Mouse (Mus musculus): ENCODE measurements around the gene Entr1.

The Entr1 gene

GRCm38 (mm10) chr2:26348241-26348640, 40.9 kb downstream of the Entr1 start:
- DNase-seq (ENCODE audit: low spot score), result no peak

GRCm38 (mm10) chr2:26342609-26343490, 46.3 kb downstream of the Entr1 start:
- no peak for DNase-seq (ENCODE audit: low spot score)

GRCm38 (mm10) chr2:26342044-26342443, 47.1 kb downstream of the Entr1 start:
- peak; percentile 83 for DNase-seq (ENCODE audit: low spot score)

GRCm38 (mm10) chr2:26341510-26341981, 47.6 kb downstream of the Entr1 start:
- DNase-seq (ENCODE audit: low spot score), result no peak

- peak; percentile 83 for DNase-seq (ENCODE audit: low spot score)
These were observed 49.9 kb downstream of the Entr1 start for GRCm38 (mm10) chr2:26339204-26339551.

GRCm38 (mm10) chr2:26338302-26339203, 50.6 kb downstream of the Entr1 start:
- DNase-seq (ENCODE audit: low spot score), result no peak

Measured in testis, postnatal 10 days (tissue).